Mouse (Mus musculus) G1E-ER4 (cell line): Measurements from ENCODE around the gene St6galnac4. TPM values are rescaled to one million over a fixed set of nuclear protein-coding genes. Genes with fewer than 3 reads are reported as not detected.

Experiments
- GATA1 ChIP-seq: IDR thresholded peaks from one replicate; pipeline ENCODE4 v1.8.0; 2012; ENCODE audit warnings: low read length, inconsistent platforms
- polyA plus RNA-seq: library from polyadenylated mRNA; stranded (reverse); fragments of >175 nt; gene quantifications from 2 replicates; pipeline ENCODE4 v1.2.3, GENCODE M21; 2012

Gene St6galnac4
- polyA plus RNA-seq, 1 experiment, result 29.4 TPM

DNA sequence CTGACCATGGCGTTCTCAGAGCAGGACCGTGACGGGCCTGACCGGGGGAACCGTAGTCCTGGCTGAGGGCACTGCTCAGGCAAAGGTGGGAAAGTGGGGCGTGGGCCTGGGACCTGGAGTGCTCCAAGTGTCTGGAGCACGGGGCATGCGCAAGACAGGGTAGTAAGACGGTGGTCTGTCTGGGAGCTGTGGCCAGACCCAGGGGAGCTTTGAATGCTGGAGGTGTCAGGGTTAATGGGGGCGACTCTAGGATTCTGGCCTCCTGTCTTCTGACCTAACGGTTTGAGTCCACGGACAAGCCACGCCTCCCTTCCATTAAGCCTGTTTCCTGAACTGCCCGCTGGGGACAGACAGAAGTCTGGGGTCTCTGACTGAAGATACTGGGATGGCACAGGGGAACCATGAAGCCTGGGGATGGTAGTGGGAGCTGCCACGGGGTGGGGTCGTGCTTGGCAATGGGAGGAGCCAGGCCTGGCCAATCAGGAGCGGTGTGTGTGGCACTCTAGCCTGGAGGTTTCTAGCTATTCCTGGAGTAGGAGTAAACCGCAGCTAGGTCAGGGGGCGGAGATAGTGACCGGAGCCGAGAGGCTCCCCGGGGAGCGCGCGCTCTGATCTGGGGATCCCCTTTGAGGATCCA lies 21.4 kb downstream of the St6galnac4 start:
- TF ChIP-seq GATA1, result no peak

DNA sequence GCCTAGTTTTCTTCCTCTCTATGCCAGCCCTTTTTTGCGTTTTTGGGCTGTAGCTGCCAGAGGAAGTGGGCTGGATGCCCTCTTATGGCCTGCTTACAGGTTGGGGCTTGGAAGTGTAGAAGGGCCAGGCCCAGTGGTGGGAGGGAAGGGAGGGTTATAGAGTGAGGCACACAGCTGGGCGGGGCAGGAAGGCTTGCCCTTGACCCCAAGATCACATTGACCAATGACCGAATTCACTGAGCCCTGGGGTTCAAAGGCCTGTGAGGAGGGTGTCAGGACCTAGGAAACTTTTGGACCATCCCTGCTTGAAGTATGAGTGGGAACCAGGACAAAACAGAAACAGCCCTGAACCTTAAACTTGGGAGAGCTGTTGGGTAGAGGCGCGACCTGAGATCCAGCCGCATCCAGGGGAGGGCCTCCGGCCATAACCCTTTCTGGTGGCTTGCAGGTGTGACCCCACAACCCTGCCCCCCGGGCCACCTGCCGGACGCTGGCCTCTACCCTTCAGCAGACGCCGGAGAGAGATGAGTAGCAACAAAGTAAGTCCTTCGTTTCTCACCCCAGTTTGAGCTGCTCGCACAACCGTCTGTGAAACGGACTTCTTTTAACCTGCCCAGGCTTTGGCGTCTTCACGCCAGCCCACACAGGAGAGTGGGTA lies 22.0 kb downstream of the St6galnac4 start:
- TF ChIP-seq GATA1, result no peak

DNA sequence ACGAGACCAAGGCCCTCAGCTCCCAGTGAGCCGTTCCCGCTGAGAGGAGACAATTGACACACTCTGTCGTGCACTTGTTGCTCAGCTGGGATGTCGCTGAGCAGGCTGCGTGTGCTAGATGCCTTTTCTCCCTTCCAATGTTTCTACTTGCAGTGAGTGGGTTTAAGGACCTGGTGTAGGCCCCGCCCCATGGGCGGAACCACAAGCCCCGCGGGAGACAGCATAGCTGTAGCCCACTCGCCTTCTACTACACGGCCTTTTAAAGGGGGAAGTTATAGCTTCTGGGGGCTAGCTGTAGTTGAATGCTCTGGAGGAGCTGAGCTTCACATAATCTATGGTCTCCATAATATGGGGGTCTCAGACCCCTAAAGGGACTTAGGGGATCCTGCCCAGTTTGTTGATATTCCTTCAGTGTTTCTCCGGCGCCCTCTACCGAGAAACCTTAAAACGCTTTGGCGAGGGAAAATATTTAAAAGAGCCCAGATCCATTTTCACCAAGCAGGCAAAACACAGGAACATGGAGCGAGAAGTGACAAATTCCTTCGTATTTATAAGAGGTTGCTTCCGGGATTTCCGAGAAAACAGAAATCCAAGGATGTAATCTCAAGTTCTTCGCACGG lies 23.8 kb downstream of the St6galnac4 start:
- TF ChIP-seq GATA1, result no peak

DNA sequence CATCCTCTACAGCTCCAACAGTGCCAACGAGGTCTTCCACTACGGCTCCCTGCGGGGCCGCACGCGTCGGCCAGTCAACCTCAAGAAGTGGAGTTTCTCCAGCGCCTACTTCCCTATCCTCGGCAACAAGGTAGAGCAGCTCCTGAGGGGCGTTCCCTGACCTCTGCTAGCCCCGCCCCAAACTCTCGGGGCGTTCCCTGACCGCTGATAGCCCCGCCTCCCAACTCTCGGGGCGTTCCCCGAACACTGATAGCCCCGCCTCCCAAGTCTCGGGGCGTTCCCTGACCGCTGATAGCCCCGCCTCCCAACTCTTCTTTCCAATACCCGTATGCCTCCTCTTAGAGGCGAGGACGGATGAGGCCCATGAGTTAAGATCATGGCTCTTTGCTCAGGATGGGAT lies 25.4 kb downstream of the St6galnac4 start:
- TF ChIP-seq GATA1, result no peak

DNA sequence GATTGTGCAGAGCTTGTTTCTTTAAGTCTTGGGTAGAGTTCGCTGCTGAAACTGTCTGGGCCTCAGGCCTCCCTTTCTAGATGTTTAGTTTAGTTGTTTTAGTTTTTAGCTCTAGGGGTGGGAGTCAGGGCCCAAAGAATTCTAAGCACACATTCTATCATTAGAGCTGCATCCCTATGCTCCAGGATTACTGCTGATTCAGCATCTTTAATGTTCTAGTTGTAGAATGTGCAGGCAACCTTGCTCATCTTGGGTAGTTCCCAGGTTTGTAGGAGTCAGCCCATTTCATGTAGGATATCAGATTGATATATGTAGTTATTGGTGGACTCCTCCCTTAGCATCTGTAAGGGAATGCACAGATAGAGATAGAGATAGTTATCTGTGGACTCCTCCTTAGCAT lies 30.2 kb downstream of the St6galnac4 start:
- no peak for TF ChIP-seq GATA1

DNA sequence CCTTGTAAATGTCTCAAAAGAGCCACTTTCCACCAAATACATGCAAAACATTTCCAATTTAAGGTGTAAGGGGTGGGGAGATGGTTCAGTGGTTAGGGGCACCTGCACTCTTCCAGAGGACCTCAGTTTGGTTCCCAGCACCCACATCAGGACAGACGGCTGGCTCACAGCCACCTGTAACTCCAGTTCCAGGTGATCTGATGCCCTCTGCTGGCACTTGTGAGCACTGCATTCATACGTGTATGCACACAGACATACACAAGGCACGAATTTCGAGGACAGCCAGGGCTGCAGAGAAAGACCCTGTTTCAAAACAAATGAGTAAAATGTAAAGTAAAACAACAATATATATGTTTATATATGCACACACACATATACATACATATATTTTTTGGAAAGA lies 30.7 kb downstream of the St6galnac4 start:
- no peak for TF ChIP-seq GATA1

DNA sequence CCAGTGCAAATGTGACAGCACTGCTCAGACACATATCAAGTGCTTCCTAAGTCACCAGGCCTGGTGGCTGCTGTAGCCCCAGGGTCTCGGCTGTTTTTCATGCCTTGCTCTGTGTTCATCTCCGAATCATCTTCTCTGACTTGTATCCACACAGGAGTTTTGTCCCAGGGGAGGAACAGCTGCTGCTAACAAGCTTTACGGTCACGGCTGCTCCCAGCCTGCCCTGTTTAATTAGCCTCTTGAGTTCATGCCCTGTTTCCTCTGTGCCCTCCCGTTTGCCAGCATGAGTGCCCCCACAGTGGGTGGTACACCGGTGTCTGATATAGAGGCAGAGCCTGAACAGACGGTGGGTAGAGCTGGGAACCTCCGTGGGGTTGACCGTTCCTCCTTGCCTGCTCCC lies 31.2 kb downstream of the St6galnac4 start:
- no peak for TF ChIP-seq GATA1

DNA sequence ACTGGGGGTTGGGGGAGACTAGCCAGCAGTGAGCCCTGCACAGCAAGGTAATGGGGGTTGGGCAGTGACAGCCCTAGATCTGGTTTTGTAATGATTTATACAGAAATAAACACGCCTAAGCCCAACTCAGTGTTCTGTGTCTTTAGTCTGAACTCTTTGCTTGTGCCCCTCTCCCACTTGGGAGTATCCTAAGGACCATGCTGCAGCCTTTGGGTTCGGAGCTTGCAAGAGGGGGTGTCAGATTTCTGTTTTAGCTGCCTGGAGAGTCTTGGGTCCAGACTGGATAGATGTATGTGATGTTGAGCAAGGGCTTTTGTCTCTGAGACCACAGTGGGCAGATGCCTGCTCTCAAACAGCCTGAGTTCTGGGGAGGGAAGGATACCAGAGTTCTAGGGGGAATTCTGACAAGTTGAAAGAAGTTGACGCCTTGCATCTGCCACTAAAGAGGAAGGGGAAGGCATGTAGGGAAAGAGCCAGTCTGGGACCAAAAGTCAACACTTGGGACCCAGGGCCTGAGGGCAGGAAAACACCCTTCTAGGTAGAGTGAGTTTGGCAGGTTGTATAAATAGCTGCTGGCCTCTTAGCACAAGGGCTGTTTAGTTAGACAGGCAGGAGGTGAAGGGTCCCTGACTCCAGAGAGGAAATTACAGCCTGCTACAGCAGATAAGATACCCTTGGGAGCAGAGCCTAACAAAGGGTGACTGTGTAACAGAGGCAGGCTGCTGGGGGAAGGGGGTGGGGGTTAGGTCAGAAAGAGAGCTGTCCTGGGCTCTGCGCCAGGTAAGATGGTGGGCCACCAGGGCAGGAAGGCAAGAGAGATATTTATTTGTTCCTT lies 34.0 kb downstream of the St6galnac4 start:
- TF ChIP-seq GATA1, result no peak

DNA sequence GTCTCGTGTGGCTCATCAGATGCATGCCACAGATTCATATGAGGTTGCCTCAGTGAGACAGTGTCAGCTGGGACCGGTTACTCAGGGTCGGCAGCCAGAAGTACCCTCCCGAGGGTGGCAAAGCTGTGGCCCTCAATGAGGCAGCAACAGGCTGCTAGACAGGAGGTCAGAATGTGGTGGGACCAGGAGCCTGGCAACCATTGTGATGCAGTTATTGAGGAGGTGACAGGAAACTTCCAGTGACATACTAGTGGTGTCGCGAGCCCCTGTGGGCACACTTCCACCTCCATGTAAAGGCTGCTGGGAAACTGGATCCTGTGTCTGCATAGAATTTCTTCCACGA lies 34.6 kb downstream of the St6galnac4 start, which contains the start of gene Ak1:
TSS of gene Ak1 (plus strand) at position 242 of the 343 bp plus-strand sequence.
- no peak for TF ChIP-seq GATA1

DNA sequence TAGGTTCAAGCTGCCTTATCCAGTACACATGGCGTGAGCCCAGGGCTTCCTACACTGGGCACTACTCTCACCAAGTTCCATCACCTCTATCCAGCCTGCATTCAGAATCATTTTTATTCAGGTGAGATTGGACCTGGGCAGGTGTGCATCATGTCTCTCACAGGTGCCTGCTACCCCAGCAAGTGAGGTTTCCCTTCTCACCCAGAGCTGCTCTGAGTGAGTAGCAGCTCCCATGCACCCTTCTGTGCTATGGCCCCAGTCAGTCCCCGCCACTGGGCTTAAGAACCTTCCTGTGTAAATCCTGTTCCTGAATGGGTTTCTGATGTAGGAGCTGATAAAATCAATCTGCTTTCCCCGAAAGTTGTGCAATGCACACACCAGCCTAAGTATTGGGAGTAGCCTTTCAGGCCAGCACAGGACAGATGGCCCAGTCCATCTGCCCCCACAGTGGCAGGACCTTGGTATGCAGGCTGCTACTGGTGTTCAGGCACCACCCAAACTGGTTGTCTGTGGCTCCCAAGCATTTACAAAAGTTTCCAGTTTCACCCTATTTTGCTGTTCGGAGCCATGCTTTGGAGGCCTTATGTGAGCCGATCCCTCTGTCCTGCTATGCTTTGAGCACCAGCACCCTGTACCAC lies 37.3 kb downstream of the St6galnac4 start:
- TF ChIP-seq GATA1, result no peak

DNA sequence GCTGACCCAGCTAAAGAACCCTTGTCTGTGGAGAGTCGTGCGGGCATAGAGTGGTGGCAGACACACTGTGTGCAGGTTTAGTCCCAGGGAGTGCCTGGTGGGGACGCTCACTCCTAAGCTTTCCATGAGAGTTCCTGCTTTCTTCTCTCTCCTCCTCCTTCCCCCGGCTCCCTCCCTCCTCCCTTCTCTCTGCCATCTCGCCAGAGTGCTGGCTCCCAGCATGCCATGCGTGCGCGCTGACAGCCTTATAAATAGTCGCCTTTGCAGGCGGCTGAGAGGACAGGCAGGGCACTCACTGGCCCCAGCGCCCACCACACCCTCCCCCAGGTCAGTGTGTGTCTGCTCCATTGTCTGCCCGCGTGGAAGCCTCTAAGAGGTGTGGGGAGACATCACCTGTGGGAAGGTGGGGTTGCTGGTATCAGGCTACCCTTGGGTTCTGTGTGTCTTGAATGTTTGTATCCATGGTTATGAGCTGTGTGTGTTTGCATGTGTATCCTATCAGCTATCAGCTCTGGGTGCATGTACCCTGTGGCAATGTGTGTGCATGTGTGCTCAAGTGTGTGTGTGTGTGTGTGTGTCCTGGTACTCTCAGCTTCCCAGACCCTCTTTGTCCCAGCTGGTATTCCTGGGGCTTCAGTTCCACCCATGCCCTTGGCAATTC lies 38.4 kb downstream of the St6galnac4 start:
- TF ChIP-seq GATA1, result no peak

DNA sequence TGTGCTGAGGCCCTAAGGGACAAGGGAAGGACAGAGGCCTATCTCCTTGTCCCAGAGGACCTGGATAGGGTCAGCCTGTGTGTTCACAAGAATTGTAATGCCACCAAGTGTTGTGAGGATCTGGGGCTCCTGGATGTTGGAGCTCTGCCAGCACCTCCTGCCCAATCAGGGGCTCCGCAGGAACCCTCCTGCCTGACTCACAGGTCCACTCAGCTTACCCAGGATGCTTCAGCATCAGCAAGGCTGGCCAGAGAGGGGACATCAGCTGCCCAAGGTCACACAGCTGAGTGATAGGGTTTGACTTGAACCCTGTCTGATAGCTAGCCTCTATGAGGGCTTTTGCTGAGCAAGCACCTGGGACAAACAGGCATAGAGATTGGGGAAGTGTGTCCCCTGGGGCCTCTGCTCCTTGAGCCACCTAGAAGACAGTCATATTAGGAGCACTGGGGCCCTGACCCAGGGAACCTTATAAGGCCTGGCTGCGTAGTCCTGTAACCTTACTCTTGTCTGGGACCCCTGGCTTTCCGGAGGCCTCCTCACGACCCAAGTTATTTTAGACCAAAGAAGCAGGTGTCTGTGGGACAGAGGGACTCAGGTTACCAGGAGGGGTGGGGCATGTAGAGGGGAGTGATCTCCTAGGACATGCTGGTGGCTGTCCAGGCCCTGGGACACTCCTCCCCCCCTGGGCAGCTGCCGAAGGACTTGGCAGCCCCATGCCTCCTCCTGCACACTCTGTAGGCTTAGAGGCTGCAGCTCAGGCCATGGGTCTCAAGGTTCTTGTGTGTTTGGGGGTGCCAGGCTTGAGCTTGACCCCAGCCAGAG lies 39.2 kb downstream of the St6galnac4 start:
- TF ChIP-seq GATA1, result no peak

DNA sequence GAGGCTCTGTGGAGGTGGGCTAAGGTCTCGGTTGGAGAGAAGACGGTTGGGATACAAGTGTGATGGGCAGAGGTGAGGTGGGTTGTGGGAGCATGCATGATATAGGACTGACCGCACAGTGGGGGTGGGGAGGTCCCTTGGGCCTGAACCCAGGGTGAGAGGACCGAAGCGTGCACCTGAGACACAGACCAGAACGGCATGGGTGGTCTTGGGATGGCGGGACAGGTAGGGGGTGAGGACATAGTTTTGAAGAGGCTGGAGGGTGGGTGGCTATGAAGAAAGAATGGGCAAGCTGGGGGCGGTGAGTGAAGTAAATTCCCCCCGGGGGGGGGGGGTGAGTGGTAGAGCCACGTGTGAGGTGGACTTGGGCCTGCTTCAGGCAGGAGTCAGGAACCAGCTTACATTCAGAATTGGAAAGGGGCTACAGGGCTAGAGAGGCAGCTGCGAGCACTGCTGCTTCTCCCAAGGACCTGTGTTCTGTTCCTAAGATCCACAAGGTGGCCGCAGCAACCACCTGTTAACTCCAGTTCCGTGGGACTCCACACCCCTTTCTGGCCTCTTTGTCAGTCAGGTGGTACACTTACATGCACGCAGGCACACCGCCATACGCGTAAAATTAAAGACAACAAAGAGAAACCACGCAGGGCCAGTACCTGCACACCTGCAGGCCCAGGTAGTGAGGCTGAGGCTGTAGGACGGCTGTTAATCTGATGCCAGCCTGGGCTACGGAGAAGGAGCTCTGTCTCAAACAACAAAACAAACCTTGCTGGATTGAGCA lies 40.6 kb downstream of the St6galnac4 start:
- no peak for TF ChIP-seq GATA1

DNA sequence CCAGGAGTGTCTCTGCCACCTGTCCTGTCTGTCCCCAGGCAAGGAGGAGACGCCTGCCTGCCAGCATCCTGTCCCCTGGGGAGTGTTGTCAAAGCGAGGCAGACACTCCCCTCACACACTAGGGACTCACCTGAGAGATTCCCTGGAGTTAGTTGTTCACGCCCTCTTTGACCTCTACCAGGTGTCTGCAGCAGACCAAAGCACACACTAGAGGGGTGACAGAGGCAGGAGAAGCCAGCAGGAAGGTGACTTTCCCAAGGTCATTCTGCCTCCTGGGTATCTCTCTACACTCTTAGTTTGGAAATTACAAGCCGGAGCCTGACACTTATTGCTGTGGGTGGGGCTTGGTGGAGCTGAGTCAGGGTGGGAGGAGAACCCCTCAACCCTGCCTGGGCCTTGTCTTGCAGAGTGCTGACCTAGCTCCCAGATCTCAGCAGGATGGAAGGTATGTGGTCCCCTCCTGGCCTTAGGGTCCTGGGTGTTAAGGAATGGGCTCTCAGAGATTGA lies 41.2 kb downstream of the St6galnac4 start:
- no peak for TF ChIP-seq GATA1
